11 mouse cellular contexts compared by ENCODE assay signal in genomic region chr3:138601076-138601475, GRCm38 (mm10).
"Had no signal": no experiment of that assay in that cellular context is flagged by ENCODE, and none has a peak within 500 bp of the region (broad histone marks: within the 10 kb centered on the region; RNA-seq: fewer than 3 reads in every experiment).

No protein-coding gene starts in this region.

- H3K27ac ChIP-seq: limb, embryonic 13.5 days; midbrain, embryonic 12.5 days; neural tube, embryonic 13.5 days; stomach, embryonic 15.5 days had no signal

- ATAC-seq: midbrain, embryonic 16.5 days had no signal

- H3K9me3 ChIP-seq: limb, embryonic 13.5 days; midbrain, embryonic 12.5 days; neural tube, embryonic 13.5 days; stomach, embryonic 15.5 days had no signal

- H3K4me2 ChIP-seq: limb, embryonic 13.5 days; midbrain, embryonic 12.5 days; neural tube, embryonic 13.5 days; stomach, embryonic 15.5 days had no signal

- H3K4me1 ChIP-seq: midbrain, embryonic 12.5 days; neural tube, embryonic 13.5 days had no signal

- H3K9ac ChIP-seq: limb, embryonic 13.5 days; midbrain, embryonic 12.5 days; neural tube, embryonic 13.5 days; stomach, embryonic 15.5 days had no signal

- H3K4me3 ChIP-seq: limb, embryonic 13.5 days; midbrain, embryonic 12.5 days; neural tube, embryonic 13.5 days; stomach, embryonic 15.5 days had no signal

- DNase-seq: kidney, adult 9 months; left cerebral cortex, postnatal 4 days; retina, postnatal 1 day; right cerebral cortex, postnatal 14 days; thymus, adult 2 months; thymus, postnatal 25 days had no signal

- H3K36me3 ChIP-seq: limb, embryonic 13.5 days; midbrain, embryonic 12.5 days; neural tube, embryonic 13.5 days; stomach, embryonic 15.5 days had no signal

- H3K27me3 ChIP-seq: midbrain, embryonic 12.5 days; neural tube, embryonic 13.5 days; stomach, embryonic 15.5 days had no signal
